Mouse (Mus musculus): ENCODE data around the gene Prss47.
A peak's percentile ranks its signal among the peaks of the same experiment; 100 is the strongest.

The Prss47 gene

DNA sequence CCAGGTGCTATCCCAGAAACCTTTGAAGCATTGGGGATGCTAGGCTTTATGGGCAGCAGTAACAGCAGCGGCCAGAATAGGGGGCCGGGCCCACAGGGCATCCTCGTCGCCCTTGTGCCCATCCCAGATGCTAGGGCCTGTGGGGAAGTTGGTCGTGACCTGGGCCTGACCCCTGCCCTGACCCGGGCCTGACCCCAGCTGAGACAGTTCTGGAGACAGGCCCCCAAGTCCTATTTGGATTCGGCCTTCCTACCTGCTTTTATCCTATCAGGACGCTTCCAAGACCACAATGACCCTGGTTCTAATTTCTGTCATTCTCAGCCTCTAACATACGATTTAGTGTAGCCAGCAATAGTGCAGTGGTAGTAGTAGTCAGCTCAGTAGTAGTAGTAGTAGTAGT is at the start of gene Prss47:
Prss47 (minus strand) TSS at position 101 of the 400 bp plus-strand sequence.
- no peak for DNase-seq

GRCm38 (mm10) chr13:65101232-65101631 is 48.7 kb upstream of the Prss47 start:
- peak; percentile 17 for DNase-seq

GRCm38 (mm10) chr13:65100678-65101077 is 48.1 kb upstream of the Prss47 start:
- DNase-seq = no peak

DNA sequence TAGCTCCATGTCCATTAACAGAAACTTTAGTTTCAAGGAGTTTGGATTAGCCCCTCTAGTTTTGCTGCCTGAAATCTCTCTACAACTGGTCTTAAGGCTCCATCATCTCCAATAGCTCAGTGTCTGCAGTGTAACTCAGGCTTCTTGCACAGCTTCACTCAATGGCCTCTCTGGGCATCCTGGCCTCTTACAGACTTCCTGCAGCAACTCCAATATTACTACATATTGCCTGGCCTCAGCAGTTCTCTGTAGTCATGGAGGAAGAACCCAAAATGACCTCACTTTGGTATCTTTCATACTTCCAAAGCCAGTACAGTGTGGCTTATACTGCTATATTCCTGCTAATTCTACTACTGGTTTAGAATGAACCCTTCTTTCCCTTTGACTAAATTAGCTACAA is 44.5 kb upstream of the Prss47 start:
- no peak for DNase-seq

GRCm38 (mm10) chr13:65095923-65096322 is 43.4 kb upstream of the Prss47 start:
- no peak for DNase-seq

GRCm38 (mm10) chr13:65069969-65070368 is 17.4 kb upstream of the Prss47 start:
- peak; percentile 45 for DNase-seq

DNA sequence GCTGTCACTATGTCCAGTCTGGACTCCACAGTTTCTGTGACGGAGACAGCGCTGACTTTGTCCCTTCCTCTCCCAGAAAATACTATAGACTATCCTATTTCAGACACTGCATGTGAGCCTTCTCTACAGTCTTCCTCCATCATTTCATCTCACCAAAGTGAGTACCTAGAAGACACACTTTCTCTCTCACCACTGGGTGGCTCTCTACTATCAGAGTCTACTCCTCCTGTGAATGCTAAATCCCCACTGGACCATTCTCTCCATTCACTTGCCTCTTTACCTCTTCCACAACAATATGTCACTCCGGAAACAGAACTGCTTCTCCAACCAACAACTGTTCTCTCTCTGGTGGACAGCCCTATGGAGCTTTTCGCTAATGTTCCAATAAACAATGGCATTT is 17.5 kb downstream of the Prss47 start:
- peak; percentile 8 for DNase-seq

DNA sequence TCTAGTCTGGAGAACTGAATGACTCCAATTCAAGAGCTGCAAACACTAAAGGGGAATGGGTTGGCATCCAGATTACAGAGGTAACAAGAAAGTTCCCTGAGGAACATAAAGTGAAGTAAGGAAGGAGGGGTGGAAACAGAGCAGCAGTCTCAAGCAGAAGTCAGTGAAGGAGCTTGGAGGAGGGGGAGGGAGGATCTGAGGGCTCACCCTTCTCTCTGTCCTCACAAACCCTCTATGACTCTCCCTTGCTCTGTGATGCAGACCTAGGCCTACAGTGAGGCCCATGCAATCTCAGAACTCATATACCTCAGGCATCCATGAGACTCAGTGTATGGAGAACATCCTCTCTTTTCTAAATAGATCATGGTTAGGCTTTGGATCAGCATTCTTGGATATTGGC is 19.8 kb downstream of the Prss47 start, which contains the start of gene Spata31d1c:
Spata31d1c (plus strand) TSS at position 301 of the 400 bp plus-strand sequence.
- DNase-seq = no peak

- DNase-seq = no peak
Observed at GRCm38 (mm10) chr13:65011052-65011738, 41.4 kb downstream of the Prss47 start.

- no peak for DNase-seq
Observed at GRCm38 (mm10) chr13:65007971-65008370, 44.6 kb downstream of the Prss47 start.

- DNase-seq = no peak
Observed at GRCm38 (mm10) chr13:65006760-65007159, 45.8 kb downstream of the Prss47 start.

GRCm38 (mm10) chr13:65005414-65005813 is 47.1 kb downstream of the Prss47 start:
- no peak for DNase-seq
